Mouse (Mus musculus) heart, adult 2 months (tissue): ENCODE measurements around the gene Fkbp1b. TPM values are rescaled to one million over a fixed set of nuclear protein-coding genes. Genes with fewer than 3 reads are reported as not detected.

Source experiments
- DNase-seq, 2 experiments: peaks; one replicate each; pipeline ENCODE4 v3.0.0; 2021
- H3K27ac ChIP-seq: fragments of 200-600 bp; 2 replicates; pipeline ENCODE4 v1.8.1; 2022
- H3K27me3 ChIP-seq: fragments of 200-500 bp; 2 replicates; pipeline ENCODE4 v1.6.1; 2012; ENCODE audit warnings: mild to moderate bottlenecking, low read length, inconsistent platforms, mixed read lengths; ENCODE audit not compliant: control insufficient read depth, insufficient read depth
- H3K36me3 ChIP-seq: fragments of 200-500 bp; 2 replicates; pipeline ENCODE4 v1.6.1; 2012; ENCODE audit warnings: low read length, inconsistent platforms; ENCODE audit not compliant: control insufficient read depth, insufficient read depth
- H3K4me1 ChIP-seq: fragments of 200-500 bp; 2 replicates; pipeline ENCODE4 v1.6.1; 2011; ENCODE audit warnings: low read length; ENCODE audit not compliant: control insufficient read depth, insufficient read depth
- H3K4me3 ChIP-seq: fragments of 200-600 bp; 2 replicates; pipeline ENCODE4 v1.8.1; 2022
- H3K79me2 ChIP-seq: fragments of 200-500 bp; replicated peaks from 2 replicates; pipeline ENCODE4 v1.6.1; 2012; ENCODE audit warnings: mild to moderate bottlenecking, inconsistent platforms, low read length, moderate library complexity, mixed read lengths; ENCODE audit not compliant: control insufficient read depth, insufficient read depth
- H3K9ac ChIP-seq: fragments of 200-500 bp; 2 replicates; pipeline ENCODE4 v1.6.1; 2012; ENCODE audit warnings: low read depth, mild to moderate bottlenecking, control low read depth, inconsistent platforms, low read length, mixed read lengths
- CTCF ChIP-seq: fragments of 200-600 bp; IDR thresholded peaks from 2 replicates; pipeline ENCODE4 v1.8.1; 2022; ENCODE audit warnings: antibody characterized with exemption, mild to moderate bottlenecking, moderate library complexity
- EP300 ChIP-seq: fragments of 200-500 bp; IDR thresholded peaks from 2 replicates; pipeline ENCODE4 v1.6.1; 2011; ENCODE audit warnings: low read depth, low read length, control low read depth; ENCODE audit not compliant: insufficient read depth
- POLR2A ChIP-seq: fragments of 200-500 bp; IDR thresholded peaks from 2 replicates; pipeline ENCODE4 v1.6.1; 2011; ENCODE audit warnings: mild to moderate bottlenecking, low read depth, low read length, control low read depth; ENCODE audit not compliant: insufficient read depth
- WGBS: fragments of 180-500 bp; shearing (Covaris S2); methylation state at CpG from one replicate; pipeline ENCODE4 v1.1.7; 2018; 5-methylcytosine and 5-hydroxymethylcytosine counted together
- intact Hi-C: fragments of 180-260 bp; cut with DNase I; formaldehyde crosslinking; loops from one replicate; pipeline ENCODE4 v1.15.1; 2025
- polyA plus RNA-seq: library from polyadenylated mRNA; depleted of rRNA; stranded (reverse); fragments of >200 nt; gene quantifications from 2 replicates; pipeline ENCODE4 v1.2.3, GENCODE M21; 2012
- total RNA-seq, 2 experiments: library from RNA; stranded (reverse); gene quantifications; 2 replicates each; pipeline ENCODE4 v1.2.3; 2021

Fkbp1b gene
- total and polyA plus RNA-seq, 3 experiments, result 0.50 to 2.4 (median 1.1) TPM

GRCm38 (mm10) chr12:4842456-4842855 is 1.1 kb upstream of the Fkbp1b start:
- Histone ChIP-seq H3K9ac (no peak overlapping the region), H3K4me3 (no peak overlapping the region), H3K27me3 (no peaks in the 10 kb centered on the region), H3K27ac (no peak overlapping the region), H3K79me2 (no peaks in the 10 kb centered on the region), H3K4me1 (peaks cover 2% of the 10 kb centered on the region), H3K36me3 (no peaks in the 10 kb centered on the region)
- WGBS, result 94% methylated on average over 8 of the region's 8 CpGs
- intact Hi-C loops, result loop anchor here (2.0 kb wide), 1 partner anchor 64 kb away; the partner anchor contains the start of gene Ubxn2a
- no peak for DNase-seq
- no peak for TF ChIP-seq POLR2A
- no peak for TF ChIP-seq EP300
- TF ChIP-seq CTCF, result no peak

- no peaks in the 10 kb centered on the region for H3K79me2 ChIP-seq
- peak overlapping the region; percentile 44 for H3K27ac ChIP-seq
- peaks cover 2% of the 10 kb centered on the region for H3K4me1 ChIP-seq
- peak overlapping the region; percentile 74 for H3K9ac ChIP-seq
- H3K4me3 ChIP-seq, result peak overlapping the region; percentile 76
- H3K36me3 ChIP-seq, result no peaks in the 10 kb centered on the region
- WGBS, result 5% methylated on average over 11 of the region's 11 CpGs
- peak; percentile 44 to 47 for DNase-seq
- no peaks in the 10 kb centered on the region for H3K27me3 ChIP-seq
- intact Hi-C loops, result no loop called here
- TF ChIP-seq CTCF (no peak), POLR2A (no peak), EP300 (no peak)
Measured at GRCm38 (mm10) chr12:4840741-4841140, 650 bp downstream of the Fkbp1b start.

- Histone ChIP-seq H3K9ac (no peak overlapping the region), H3K4me1 (peaks cover 2% of the 10 kb centered on the region), H3K27ac (no peak overlapping the region), H3K36me3 (no peaks in the 10 kb centered on the region), H3K27me3 (no peaks in the 10 kb centered on the region), H3K79me2 (no peaks in the 10 kb centered on the region), H3K4me3 (no peak overlapping the region)
- TF ChIP-seq EP300 (no peak), POLR2A (no peak), CTCF (no peak)
- intact Hi-C loops, result no loop called here
- 62% methylated on average over 6 of the region's 6 CpGs for WGBS
- DNase-seq, result peak in 1 of 2 experiments; percentile 17
Measured at GRCm38 (mm10) chr12:4840010-4840409, 1.4 kb downstream of the Fkbp1b start.

- Histone ChIP-seq H3K27ac (no peak overlapping the region), H3K79me2 (no peaks in the 10 kb centered on the region), H3K4me1 (no peaks in the 10 kb centered on the region), H3K9ac (no peak overlapping the region), H3K27me3 (no peaks in the 10 kb centered on the region), H3K4me3 (no peak overlapping the region), H3K36me3 (no peaks in the 10 kb centered on the region)
- no peak for DNase-seq
- TF ChIP-seq EP300, result no peak
- TF ChIP-seq CTCF, result no peak
- TF ChIP-seq POLR2A, result no peak
- 54% methylated on average over 4 of the region's 4 CpGs for WGBS
- intact Hi-C loops, result no loop called here
Measured at GRCm38 (mm10) chr12:4836959-4837358, 4.4 kb downstream of the Fkbp1b start.

- H3K27me3 ChIP-seq, result no peaks in the 10 kb centered on the region
- H3K27ac ChIP-seq, result no peak overlapping the region
- 68% methylated on average over 3 of the region's 3 CpGs for WGBS
- H3K9ac ChIP-seq, result no peak overlapping the region
- no peak for TF ChIP-seq CTCF
- TF ChIP-seq POLR2A, result no peak
- TF ChIP-seq EP300, result no peak
- H3K79me2 ChIP-seq, result no peaks in the 10 kb centered on the region
- H3K4me1 ChIP-seq, result no peaks in the 10 kb centered on the region
- no peak overlapping the region for H3K4me3 ChIP-seq
- intact Hi-C loops, result no loop called here
- no peaks in the 10 kb centered on the region for H3K36me3 ChIP-seq
- DNase-seq, result no peak
Measured at GRCm38 (mm10) chr12:4827256-4827655, 14.1 kb downstream of the Fkbp1b start.

GRCm38 (mm10) chr12:4817361-4818101 is 23.9 kb downstream of the Fkbp1b start, which contains the start of gene Sf3b6:
Gene Sf3b6 (plus strand): TSS chr12:4817544.
- WGBS, result under 1% methylated on average over 49 of the region's 49 CpGs
- no peaks in the 10 kb centered on the region; the same call in none of the 2 replicates for H3K4me1 ChIP-seq
- H3K27ac ChIP-seq, result peak within 1 kb of the TSS; percentile 90
- H3K36me3 ChIP-seq, result no peaks in the 10 kb centered on the region; the same call in none of the 2 replicates
- DNase-seq, result peak; percentile 98 to 99
- H3K4me3 ChIP-seq, result peak within 1 kb of the TSS; percentile 69
- intact Hi-C loops, result loop anchor here (1.0 to 5.0 kb wide), 4 partner anchors 26 to 220 kb away; partner anchors contain the start of genes Atad2b, Fam228b, Pfn4 and Wdcp
- peak within 1 kb of the TSS; percentile 83 for H3K9ac ChIP-seq
- H3K79me2 ChIP-seq, result no peaks in the 10 kb centered on the region
- peak; percentile 89 for TF ChIP-seq POLR2A
- TF ChIP-seq CTCF, result no peak
- TF ChIP-seq EP300, result 0 out of 2 replicates have a peak, but pooled peaks have one; percentile 8
- no peaks in the 10 kb centered on the region for H3K27me3 ChIP-seq
